Mouse (Mus musculus) intestine, embryonic 15.5 days (tissue): ENCODE results near the gene Ei24. TPM values are rescaled to one million over a fixed set of nuclear protein-coding genes. Genes with fewer than 3 reads are reported as not detected.
A peak's percentile ranks its signal among the peaks of the same experiment; 100 is the strongest.

Experiments
- ATAC-seq: fragments of 200-750 bp; cut with Nextera tagmentation; 2 replicates; pipeline ENCODE4 v1.8.0; 2017; ENCODE audit warnings: moderate TSS enrichment, moderate library complexity
- H3K27ac ChIP-seq: fragments of 300-500 bp; sonication (generic); 2 replicates; pipeline ENCODE4 v1.5.1; 2015; ENCODE audit warnings: mild to moderate bottlenecking, inconsistent platforms
- H3K27me3 ChIP-seq: fragments of 300-500 bp; sonication (generic); replicated peaks from 2 replicates; pipeline ENCODE4 v1.6.1; 2015; ENCODE audit warnings: inconsistent platforms
- H3K36me3 ChIP-seq: fragments of 300-500 bp; sonication (generic); 2 replicates; pipeline ENCODE4 v1.6.1; 2015; ENCODE audit warnings: inconsistent platforms
- H3K4me1 ChIP-seq: fragments of 300-500 bp; sonication (generic); replicated peaks from 2 replicates; pipeline ENCODE4 v1.6.1; 2015; ENCODE audit warnings: inconsistent platforms
- H3K4me2 ChIP-seq: fragments of 300-500 bp; sonication (generic); replicated peaks from 2 replicates; pipeline ENCODE4 v1.6.1; 2015; ENCODE audit warnings: mild to moderate bottlenecking, inconsistent platforms
- H3K4me3 ChIP-seq: fragments of 300-500 bp; sonication (generic); replicated peaks from 2 replicates; pipeline ENCODE4 v1.5.1; 2015; ENCODE audit warnings: inconsistent platforms
- H3K9ac ChIP-seq: fragments of 300-500 bp; sonication (generic); 2 replicates; pipeline ENCODE4 v1.6.1; 2015; ENCODE audit warnings: inconsistent platforms
- H3K9me3 ChIP-seq: fragments of 300-500 bp; sonication (generic); 2 replicates; pipeline ENCODE4 v1.6.1; 2016; ENCODE audit warnings: inconsistent platforms
- WGBS: fragments of 180-500 bp; shearing (Covaris S2); methylation state at CpG from one replicate; pipeline ENCODE4 v1.1.7; 2015; 5-methylcytosine and 5-hydroxymethylcytosine counted together
- polyA plus RNA-seq: library from polyadenylated mRNA; unstranded; fragments of >200 nt; fragmentation: Nextera tagmentation; extraction: Ambion mirVana; gene quantifications from 2 replicates; pipeline ENCODE4 v1.2.1, GENCODE M21; 2015

Gene Ei24
- polyA plus RNA-seq: 93.5 and 95.5 TPM in 2 replicates

DNA sequence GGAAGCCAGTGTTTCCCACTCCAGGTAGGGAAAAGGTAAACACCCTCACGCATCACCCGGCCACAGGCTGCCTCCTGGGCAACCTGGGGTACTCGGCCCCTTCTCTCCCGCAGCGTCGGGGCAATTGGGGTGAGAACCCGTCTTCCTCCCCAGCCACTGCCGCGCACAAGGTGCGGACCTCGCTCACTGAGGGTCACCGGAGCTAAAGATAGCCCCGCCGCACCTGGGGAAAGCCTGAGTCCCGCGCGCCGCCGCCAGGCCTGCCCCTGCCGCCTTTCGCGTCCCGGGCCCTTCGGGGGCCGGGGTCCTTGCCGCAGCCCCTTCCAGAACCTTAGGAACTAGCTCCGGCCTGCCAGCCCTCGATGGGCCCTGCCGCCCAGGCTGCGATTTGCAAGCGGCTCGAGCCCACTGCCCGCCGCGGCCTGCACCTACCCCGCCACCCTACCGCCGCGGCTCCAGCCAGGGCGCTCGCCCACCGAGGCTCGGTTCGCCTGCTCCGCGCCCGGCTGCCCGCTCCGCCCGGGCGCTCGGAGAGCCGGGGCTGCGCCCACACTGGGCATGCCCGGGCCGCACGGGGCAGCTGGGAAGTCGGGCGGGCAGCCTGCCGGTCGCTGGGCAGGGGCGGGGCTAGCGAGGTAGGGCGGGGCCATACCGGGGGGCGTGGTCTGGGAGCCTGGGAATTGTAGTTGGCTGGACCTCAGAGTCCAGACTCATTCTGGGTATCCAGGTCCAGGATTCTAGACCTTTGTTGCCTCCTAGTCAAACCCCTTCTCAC, at the start of gene Ei24:
Gene Ei24 (minus strand): TSS at position 613 of the 775 bp plus-strand sequence.
- H3K9me3 ChIP-seq: no peaks in the 10 kb centered on the region
- peak within 1 kb of the TSS; percentile 67 for H3K4me2 ChIP-seq
- H3K36me3 ChIP-seq: no peaks in the 10 kb centered on the region
- under 1% methylated on average over 66 of the region's 66 CpGs for WGBS
- H3K4me3 ChIP-seq: peak within 1 kb of the TSS; percentile 99
- peak within 1 kb of the TSS; percentile 70 for H3K27ac ChIP-seq
- ATAC-seq: peak; percentile 100
- no peaks in the 10 kb centered on the region for H3K27me3 ChIP-seq
- H3K9ac ChIP-seq: peak within 1 kb of the TSS; percentile 99
- H3K4me1 ChIP-seq: peaks cover 5% of the 10 kb centered on the region; the same call in 1 of the 2 replicates

DNA sequence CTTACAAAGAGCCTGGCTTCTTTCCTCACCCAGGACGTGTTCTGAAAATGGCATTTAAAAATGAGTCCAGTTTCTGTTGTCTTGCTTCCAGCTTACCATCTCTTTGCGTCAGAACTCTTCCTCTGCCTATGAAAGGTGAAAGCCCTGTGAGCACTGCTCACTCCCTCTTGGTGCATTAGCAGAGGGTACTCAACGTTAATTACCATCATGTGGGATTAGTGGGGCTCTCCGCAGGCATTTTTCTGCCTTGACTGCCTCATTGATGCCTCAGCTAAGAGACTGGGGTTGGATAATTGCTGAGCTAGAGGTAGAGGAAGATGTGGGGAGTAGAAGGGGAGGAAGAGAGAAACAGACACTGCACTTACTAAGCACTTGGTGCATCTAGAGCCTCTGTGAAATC, 49.2 kb upstream of the Ei24 start:
- H3K9me3 ChIP-seq: no peaks in the 10 kb centered on the region
- H3K36me3 ChIP-seq: no peaks in the 10 kb centered on the region
- H3K4me2 ChIP-seq: no peak overlapping the region
- no peak overlapping the region for H3K27ac ChIP-seq
- H3K27me3 ChIP-seq: no peaks in the 10 kb centered on the region
- 48% methylated on average over 4 of the region's 4 CpGs for WGBS
- H3K4me3 ChIP-seq: no peak overlapping the region
- no peak for ATAC-seq
- no peak overlapping the region for H3K9ac ChIP-seq
- no peaks in the 10 kb centered on the region for H3K4me1 ChIP-seq

DNA sequence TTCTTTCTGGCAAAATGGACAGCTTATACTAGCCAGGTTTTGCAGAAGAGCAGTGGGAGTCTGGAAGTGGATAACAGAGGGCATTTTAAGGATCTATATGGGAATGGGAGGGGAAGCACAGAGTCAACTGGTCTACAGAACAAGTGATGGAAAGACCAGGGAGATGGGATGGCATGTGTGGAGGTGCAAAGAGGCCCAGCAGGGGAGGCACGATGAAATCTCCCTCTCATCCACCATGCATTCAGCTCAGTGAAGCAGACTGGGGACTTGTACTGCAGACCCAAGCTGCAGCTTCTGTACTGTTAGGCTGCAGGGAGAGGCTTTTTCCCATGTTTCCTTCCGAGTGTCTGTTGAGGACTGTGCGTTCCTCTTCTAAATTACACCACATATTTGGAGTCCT, 36.7 kb upstream of the Ei24 start:
- H3K4me1 ChIP-seq: peaks cover 3% of the 10 kb centered on the region; the same call in 1 of the 2 replicates
- H3K27me3 ChIP-seq: no peaks in the 10 kb centered on the region; the same call in 1 of the 2 replicates
- 44% methylated on average over 3 of the region's 3 CpGs for WGBS
- 0 out of 2 replicates have a peak overlapping the region, but pooled peaks have one; percentile 10 for H3K9ac ChIP-seq
- H3K4me3 ChIP-seq: peak overlapping the region; percentile 43
- H3K27ac ChIP-seq: no peak overlapping the region
- no peaks in the 10 kb centered on the region for H3K36me3 ChIP-seq
- H3K9me3 ChIP-seq: no peaks in the 10 kb centered on the region
- ATAC-seq: no peak
- H3K4me2 ChIP-seq: peak overlapping the region; percentile 83

DNA sequence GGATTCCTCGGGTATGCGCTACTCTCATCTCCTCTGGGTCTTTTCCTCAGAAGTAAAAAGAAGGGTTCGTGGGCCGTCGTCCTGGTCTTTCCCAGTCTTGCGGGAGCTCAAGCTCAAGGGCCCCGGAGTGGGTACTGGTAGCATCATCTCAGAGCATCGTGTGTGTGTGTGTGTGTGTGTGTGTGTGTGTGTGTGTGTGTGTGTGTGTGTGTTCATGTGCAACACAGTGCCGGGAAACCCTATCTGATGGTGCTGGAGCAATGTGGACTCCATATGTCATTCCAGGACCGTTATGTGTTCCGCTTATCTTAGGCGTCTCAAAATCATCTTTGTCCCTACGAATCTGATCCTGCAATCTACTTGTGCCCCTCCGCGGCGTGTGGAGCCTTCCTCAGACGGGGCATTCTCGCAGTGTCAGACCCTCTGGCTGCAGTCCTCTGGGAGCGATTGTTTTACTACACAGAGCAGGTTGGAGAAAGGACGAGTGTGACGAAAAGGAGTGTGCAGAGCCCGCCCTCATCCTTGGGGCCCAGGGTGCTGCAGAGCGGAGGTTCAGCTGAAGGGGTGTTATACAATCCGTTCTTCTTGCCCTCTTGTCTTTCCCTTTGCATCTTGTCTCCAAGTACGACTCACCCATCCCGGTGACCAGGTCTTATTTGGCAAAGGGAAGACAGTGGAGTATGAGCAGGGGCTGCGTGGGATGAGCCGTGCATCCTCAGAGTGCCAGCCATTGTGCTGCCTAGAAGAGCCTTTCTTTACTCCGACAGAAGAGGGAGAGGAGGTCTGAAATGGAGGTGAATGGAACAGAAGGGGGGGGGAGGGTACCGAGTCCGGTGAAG, 36.1 kb upstream of the Ei24 start:
- H3K36me3 ChIP-seq: no peaks in the 10 kb centered on the region
- peak overlapping the region; percentile 39; the same call in 1 of the 2 replicates for H3K9ac ChIP-seq
- WGBS: 3% methylated on average over 31 of the region's 31 CpGs
- peak overlapping the region; percentile 43 for H3K4me3 ChIP-seq
- no peaks in the 10 kb centered on the region for H3K9me3 ChIP-seq
- peak; percentile 61 for ATAC-seq
- peak overlapping the region; percentile 83 for H3K4me2 ChIP-seq
- H3K27me3 ChIP-seq: no peaks in the 10 kb centered on the region; the same call in 1 of the 2 replicates
- H3K4me1 ChIP-seq: peaks cover 3% of the 10 kb centered on the region; the same call in 1 of the 2 replicates
- no peak overlapping the region for H3K27ac ChIP-seq

DNA sequence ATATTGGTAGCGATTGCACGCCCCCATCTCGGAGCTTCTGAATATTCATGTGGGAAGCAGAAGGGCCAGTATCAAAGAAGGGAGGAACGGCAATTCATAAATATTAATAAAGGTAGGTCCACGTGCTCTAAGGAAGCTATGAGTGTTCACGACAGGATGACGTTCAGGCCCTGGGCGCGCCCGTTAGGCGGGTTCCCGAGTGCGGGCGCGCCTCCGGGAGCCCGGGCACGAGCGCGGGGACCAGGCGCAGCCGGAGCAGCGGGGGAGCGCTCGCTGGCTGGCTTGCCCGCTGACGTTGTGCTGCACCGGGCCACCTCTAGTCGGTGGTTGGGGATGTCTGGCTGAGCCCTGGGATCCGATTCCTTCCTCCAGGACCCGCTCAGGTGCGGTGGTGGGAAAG, 35.3 kb upstream of the Ei24 start:
- no peaks in the 10 kb centered on the region for H3K36me3 ChIP-seq
- 0% methylated on average over 32 of the region's 32 CpGs for WGBS
- peaks cover 3% of the 10 kb centered on the region; the same call in 1 of the 2 replicates for H3K4me1 ChIP-seq
- H3K9me3 ChIP-seq: no peaks in the 10 kb centered on the region
- H3K4me3 ChIP-seq: peak overlapping the region; percentile 43
- no peak overlapping the region for H3K27ac ChIP-seq
- no peaks in the 10 kb centered on the region; the same call in 1 of the 2 replicates for H3K27me3 ChIP-seq
- peak overlapping the region; percentile 39; the same call in 1 of the 2 replicates for H3K9ac ChIP-seq
- peak; percentile 94 for ATAC-seq
- peak overlapping the region; percentile 83 for H3K4me2 ChIP-seq

DNA sequence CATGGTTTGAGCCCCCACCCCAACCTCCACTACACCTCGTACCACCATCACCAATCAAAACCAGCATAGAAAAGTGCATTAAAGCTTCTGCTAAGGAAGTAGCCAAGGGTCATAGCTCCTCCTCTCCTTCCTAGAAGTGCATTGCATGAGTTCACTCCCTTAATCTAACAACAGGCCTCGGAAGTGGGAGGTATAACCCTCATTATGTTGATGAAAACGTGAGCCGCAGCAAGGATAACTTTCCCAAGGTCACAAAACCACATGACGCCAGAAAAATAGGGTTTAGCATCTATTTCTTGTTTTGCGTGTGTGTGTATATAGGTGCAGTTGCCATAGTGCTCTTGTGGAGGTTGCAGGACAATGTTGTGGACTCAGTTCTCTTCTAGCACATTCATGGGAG, 34.2 kb upstream of the Ei24 start:
- Histone ChIP-seq H3K9me3 (no peaks in the 10 kb centered on the region), H3K4me1 (peaks cover 3% of the 10 kb centered on the region; the same call in 1 of the 2 replicates), H3K4me2 (no peak overlapping the region), H3K27ac (no peak overlapping the region), H3K4me3 (no peak overlapping the region), H3K36me3 (no peaks in the 10 kb centered on the region), H3K9ac (no peak overlapping the region), H3K27me3 (no peaks in the 10 kb centered on the region; the same call in 1 of the 2 replicates)
- no peak for ATAC-seq
- WGBS: 80% methylated on average over 6 of the region's 6 CpGs

DNA sequence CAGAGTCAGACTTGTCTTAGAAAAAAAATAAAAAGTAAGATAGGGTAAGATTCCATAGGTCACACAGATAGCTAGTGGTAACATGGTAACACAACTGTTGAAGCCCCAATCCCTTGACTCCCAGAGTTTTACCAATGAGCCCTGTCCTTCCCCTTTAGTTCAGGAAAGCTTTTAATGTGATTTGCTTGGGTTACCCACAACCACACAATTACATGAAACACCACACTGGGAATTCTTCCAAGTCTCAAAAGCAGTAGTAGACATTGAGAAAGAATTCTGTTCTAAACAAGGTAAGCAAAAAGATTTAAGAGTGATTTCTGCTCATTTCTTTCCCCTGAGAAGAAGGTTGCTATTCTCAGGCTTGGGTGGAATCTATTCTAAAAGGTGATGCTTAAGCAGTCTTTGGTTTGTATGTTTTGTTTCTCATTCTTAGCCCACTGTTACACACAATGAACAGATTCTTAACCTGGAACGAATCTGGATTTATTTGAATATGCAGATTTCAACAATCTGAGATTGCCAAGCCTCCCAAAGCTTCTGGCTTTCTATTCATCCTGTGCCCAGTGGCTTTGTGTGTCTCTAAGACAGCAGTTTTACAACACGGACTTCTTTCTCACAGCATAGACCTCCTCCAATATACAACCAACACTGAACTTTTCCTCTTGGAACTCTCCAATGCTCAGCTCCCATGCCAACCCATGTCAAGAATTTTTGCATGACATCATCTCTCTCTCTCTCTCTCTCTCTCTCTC, 29.6 kb upstream of the Ei24 start:
- Histone ChIP-seq H3K36me3 (no peaks in the 10 kb centered on the region), H3K27me3 (no peaks in the 10 kb centered on the region), H3K9me3 (no peaks in the 10 kb centered on the region), H3K4me1 (no peaks in the 10 kb centered on the region; the same call in 1 of the 2 replicates), H3K4me3 (no peak overlapping the region), H3K27ac (no peak overlapping the region), H3K4me2 (no peak overlapping the region), H3K9ac (no peak overlapping the region)
- ATAC-seq: no peak
- 47% methylated on average over 2 of the region's 2 CpGs for WGBS

DNA sequence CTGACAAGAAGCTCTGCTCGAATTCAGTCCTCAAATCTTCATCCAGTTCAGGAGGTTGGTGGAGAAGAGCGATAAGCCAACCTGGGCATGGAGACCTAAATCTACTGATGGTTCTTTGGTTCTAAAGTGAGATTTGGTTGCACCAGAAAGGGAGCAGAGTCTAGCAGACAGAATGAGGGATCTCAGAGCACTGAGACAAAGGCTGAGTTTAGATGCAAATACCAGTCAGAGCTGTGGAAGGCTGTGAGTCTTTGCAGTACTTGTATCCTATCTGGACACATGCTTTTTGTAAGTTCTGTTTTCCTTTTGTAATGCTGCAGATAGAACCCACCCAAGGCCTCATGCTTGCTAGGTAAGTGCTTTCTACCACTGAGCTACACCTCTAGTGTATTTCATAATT, 24.8 kb upstream of the Ei24 start:
- no peaks in the 10 kb centered on the region for H3K36me3 ChIP-seq
- H3K27me3 ChIP-seq: no peaks in the 10 kb centered on the region
- H3K4me1 ChIP-seq: no peaks in the 10 kb centered on the region; the same call in 1 of the 2 replicates
- no peak overlapping the region for H3K9ac ChIP-seq
- H3K27ac ChIP-seq: no peak overlapping the region
- no peak for ATAC-seq
- H3K4me3 ChIP-seq: no peak overlapping the region
- H3K9me3 ChIP-seq: no peaks in the 10 kb centered on the region
- 49% methylated on average over 2 of the region's 2 CpGs for WGBS
- 0 out of 2 replicates have a peak overlapping the region, but pooled peaks have one; percentile 18 for H3K4me2 ChIP-seq

DNA sequence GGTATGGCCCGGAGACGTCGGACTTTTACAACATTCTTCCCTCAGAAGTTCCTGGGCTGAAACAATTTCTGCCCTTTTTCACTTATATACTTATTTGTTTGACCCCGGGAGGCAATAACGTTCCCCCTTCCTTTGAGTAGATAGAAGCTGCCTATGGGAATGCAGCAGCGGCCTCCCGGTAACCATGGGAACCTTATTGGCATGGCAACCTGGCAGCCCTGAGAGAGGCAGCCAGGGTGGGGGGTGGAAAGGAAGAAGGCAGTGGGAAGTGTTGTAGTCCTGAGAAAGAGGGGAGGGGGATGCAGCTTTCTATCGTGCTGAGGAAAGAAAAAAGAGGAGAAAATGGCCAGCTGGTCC, 24.4 kb upstream of the Ei24 start, which contains the start of gene Fez1:
Gene Fez1 (plus strand): TSS at position 221 of the 357 bp plus-strand sequence.
- no peak within 1 kb of the TSS for H3K9ac ChIP-seq
- no peaks in the 10 kb centered on the region; the same call in 1 of the 2 replicates for H3K4me1 ChIP-seq
- no peak within 1 kb of the TSS for H3K27ac ChIP-seq
- 4% methylated on average over 8 of the region's 8 CpGs for WGBS
- peak; percentile 75; the same call in 1 of the 2 replicates for ATAC-seq
- peak within 1 kb of the TSS; percentile 18; the same call in 1 of the 2 replicates for H3K4me2 ChIP-seq
- no peaks in the 10 kb centered on the region for H3K27me3 ChIP-seq
- no peaks in the 10 kb centered on the region for H3K9me3 ChIP-seq
- no peak within 1 kb of the TSS for H3K4me3 ChIP-seq
- H3K36me3 ChIP-seq: no peaks in the 10 kb centered on the region

DNA sequence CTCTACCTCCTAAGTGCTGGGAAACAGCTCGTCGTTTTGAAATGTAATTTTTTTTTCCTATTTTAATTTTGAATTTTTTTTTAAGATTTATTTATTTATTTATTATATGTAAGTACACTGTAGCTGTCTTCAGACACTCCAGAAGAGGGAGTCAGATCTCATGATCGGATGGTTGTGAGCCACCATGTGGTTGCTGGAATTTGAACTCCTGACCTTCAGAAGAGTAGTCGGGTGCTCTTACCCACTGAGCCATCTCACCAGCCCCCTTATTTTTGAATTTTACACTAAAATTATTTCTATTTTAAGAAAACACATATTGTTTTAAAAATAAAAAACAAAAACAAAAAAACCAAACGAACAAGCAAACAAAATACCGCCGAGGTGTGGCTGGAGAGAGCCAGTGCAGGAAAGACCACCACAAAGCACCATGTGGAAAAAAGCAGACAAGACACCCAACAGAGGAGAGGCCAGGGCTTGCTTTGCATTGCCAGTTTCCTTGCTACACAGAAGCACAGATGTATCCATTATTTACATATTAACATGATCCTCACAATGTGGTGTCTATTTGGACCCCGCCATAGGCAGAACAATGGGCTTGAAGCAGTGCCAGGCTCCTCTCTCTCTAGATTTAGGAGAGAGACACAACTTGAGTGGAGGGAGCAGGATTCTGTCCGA, 23.9 kb upstream of the Ei24 start:
- Histone ChIP-seq H3K9ac (no peak overlapping the region), H3K4me2 (peak overlapping the region; percentile 18; the same call in 1 of the 2 replicates), H3K4me1 (no peaks in the 10 kb centered on the region; the same call in 1 of the 2 replicates), H3K36me3 (no peaks in the 10 kb centered on the region), H3K9me3 (no peaks in the 10 kb centered on the region), H3K27ac (no peak overlapping the region), H3K4me3 (no peak overlapping the region), H3K27me3 (no peaks in the 10 kb centered on the region)
- 45% methylated on average over 9 of the region's 9 CpGs for WGBS
- peak; percentile 43; the same call in 1 of the 2 replicates for ATAC-seq

DNA sequence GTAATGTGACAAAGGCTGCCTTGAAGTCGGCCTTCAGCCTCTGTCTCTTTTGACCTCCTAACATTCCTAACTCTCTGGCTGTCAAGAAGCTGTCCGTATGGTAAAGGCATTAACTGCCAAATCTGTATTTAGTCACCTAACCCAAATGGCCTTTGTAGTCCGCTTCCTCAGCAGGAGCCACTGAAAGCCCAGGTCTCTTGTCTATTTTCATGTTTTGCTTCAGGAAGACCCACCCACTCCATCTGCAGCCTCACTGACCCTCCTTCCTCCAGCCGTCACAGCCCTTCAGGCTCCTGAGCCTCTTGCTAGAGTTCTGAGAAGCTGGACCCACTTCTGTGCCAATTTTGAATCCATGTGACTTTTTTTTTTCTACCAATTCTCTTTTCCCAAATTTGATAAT, 21.7 kb upstream of the Ei24 start:
- Histone ChIP-seq H3K4me2 (no peak overlapping the region), H3K4me3 (no peak overlapping the region), H3K36me3 (no peaks in the 10 kb centered on the region), H3K9ac (no peak overlapping the region), H3K27ac (no peak overlapping the region), H3K4me1 (no peaks in the 10 kb centered on the region; the same call in 1 of the 2 replicates), H3K9me3 (no peaks in the 10 kb centered on the region), H3K27me3 (no peaks in the 10 kb centered on the region)
- no peak for ATAC-seq
- 71% methylated on average over 4 of the region's 4 CpGs for WGBS
